Mouse (Mus musculus): Measurements from ENCODE around the gene Scgb2b12. TPM values are rescaled to one million over a fixed set of nuclear protein-coding genes. Genes with fewer than 3 reads are reported as not detected.
"Not testable (repeated sequence)": the region's sequence is repeated elsewhere in the genome, so short reads cannot be mapped to it uniquely, and the experiment has no call there.

The Scgb2b12 gene
- not detected for total RNA-seq (2021)

GRCm38 (mm10) chr7:32327145-32327544 is at the start of gene Scgb2b12:
Gene Scgb2b12 (minus strand): TSS chr7:32327245.
- intact Hi-C loops (cut with DNase I); DNase-seq (ENCODE audit: extremely low spot score in 1 of 2, low spot score in 2 of 2): not testable (repeated sequence)

- DNase-seq (ENCODE audit: extremely low spot score in 1 of 2, low spot score in 2 of 2); intact Hi-C loops (cut with DNase I): not testable (repeated sequence)
Observed at GRCm38 (mm10) chr7:32333882-32334281, 6.8 kb upstream of the Scgb2b12 start, which contains the start of gene Scgb1b12. Gene Scgb1b12 (plus strand): TSS chr7:32334182.

Other genes with a start within 250 kb of the Scgb2b12 start
- gene Scgb1b10, start 226.4 kb downstream of the Scgb2b12 start, total RNA-seq (2021) = not detected
- not detected for gene Scgb2b11, start 116.1 kb downstream of the Scgb2b12 start, total RNA-seq (2021)
- not detected for gene Scgb1b11, start 104.4 kb downstream of the Scgb2b12 start, total RNA-seq (2021)
- not detected for gene Scgb1b12, start 6.9 kb upstream of the Scgb2b12 start, total RNA-seq (2021)
- gene Scgb1b29, start 114.3 kb upstream of the Scgb2b12 start, total RNA-seq (2021) = not detected